Mouse (Mus musculus) megakaryocyte, adult 5-6 weeks (primary cell): ENCODE data around the gene Myd88. TPM values are rescaled to one million over a fixed set of nuclear protein-coding genes. Genes with fewer than 3 reads are reported as not detected.
A peak's percentile ranks its signal among the peaks of the same experiment; 100 is the strongest.
"Not testable (repeated sequence)": the region's sequence is repeated elsewhere in the genome, so short reads cannot be mapped to it uniquely, and the experiment has no call there.

ENCODE experiments used
- ATAC-seq: 2 replicates; pipeline ENCODE4 v1.8.0; 2016; ENCODE audit warnings: mild to moderate bottlenecking, inconsistent platforms; ENCODE audit not compliant: poor library complexity, severe bottlenecking
- total RNA-seq, 2 experiments: library from RNA; stranded (forward) in 1 of 2; stranded (reverse) in 1 of 2; fragments of 153-499, 151-499 nt in 1 of 2; fragments of 221-1000, 200-1000 nt in 1 of 2; gene quantifications; 2 replicates each; pipeline versions ENCODE4 v1.2.3 to v1.2.4; 2015 to 2017

Myd88 gene
- total RNA-seq (2015) (91.9 and 92.2 TPM in 2 replicates), total RNA-seq (2017) (61.1 and 62.7 TPM in 2 replicates)

- ATAC-seq: peak; percentile 80
Measured at GRCm38 (mm10) chr9:119340909-119341816, at the start of gene Myd88. TSS of gene Myd88 (minus strand) at chr9:119341411.

GRCm38 (mm10) chr9:119390214-119390613, 49.0 kb upstream of the Myd88 start:
- no peak for ATAC-seq

GRCm38 (mm10) chr9:119388956-119389355, 47.7 kb upstream of the Myd88 start:
- ATAC-seq: no peak

- no peak for ATAC-seq
Measured at GRCm38 (mm10) chr9:119382603-119383002, 41.4 kb upstream of the Myd88 start.

- ATAC-seq: no peak
Measured at GRCm38 (mm10) chr9:119378231-119378630, 37.0 kb upstream of the Myd88 start.

GRCm38 (mm10) chr9:119375556-119375955, 34.3 kb upstream of the Myd88 start:
- ATAC-seq: no peak

GRCm38 (mm10) chr9:119375008-119375407, 33.8 kb upstream of the Myd88 start:
- ATAC-seq: no peak

GRCm38 (mm10) chr9:119371251-119371650, 30.0 kb upstream of the Myd88 start:
- ATAC-seq: no peak

GRCm38 (mm10) chr9:119370770-119371169, 29.6 kb upstream of the Myd88 start:
- ATAC-seq: not testable (repeated sequence)

- ATAC-seq: no peak
Measured at GRCm38 (mm10) chr9:119368367-119368766, 27.2 kb upstream of the Myd88 start.

GRCm38 (mm10) chr9:119365284-119365683, 24.1 kb upstream of the Myd88 start, which contains the start of gene Slc22a14:
TSS of gene Slc22a14 (minus strand) at chr9:119365553.
- peak; percentile 97 for ATAC-seq

- ATAC-seq: no peak
Measured at GRCm38 (mm10) chr9:119363229-119363628, 22.0 kb upstream of the Myd88 start.

GRCm38 (mm10) chr9:119361416-119361815, 20.2 kb upstream of the Myd88 start:
- ATAC-seq: no peak

GRCm38 (mm10) chr9:119358058-119358429, 16.8 kb upstream of the Myd88 start:
- ATAC-seq: no peak

- ATAC-seq: peak; percentile 99
Measured at GRCm38 (mm10) chr9:119357331-119358057, 16.3 kb upstream of the Myd88 start, which contains the start of gene Xylb. TSS of gene Xylb (plus strand) at chr9:119357381.

- ATAC-seq: no peak
Measured at GRCm38 (mm10) chr9:119355943-119356342, 14.7 kb upstream of the Myd88 start.

- no peak for ATAC-seq
Measured at GRCm38 (mm10) chr9:119353926-119354325, 12.7 kb upstream of the Myd88 start.

- peak; percentile 99 for ATAC-seq
Measured at GRCm38 (mm10) chr9:119352060-119352459, 10.8 kb upstream of the Myd88 start.

GRCm38 (mm10) chr9:119350947-119351705, 9.9 kb upstream of the Myd88 start:
- ATAC-seq: no peak

- no peak for ATAC-seq
Measured at GRCm38 (mm10) chr9:119350531-119350930, 9.3 kb upstream of the Myd88 start.

- ATAC-seq: no peak
Measured at GRCm38 (mm10) chr9:119346376-119346775, 5.2 kb upstream of the Myd88 start.
